Mouse (Mus musculus): ENCODE measurements at regions not wholly inside any gene's neighbourhood (a gene's known extent, or its start where the extent isn't known, plus 50 kb on each side); places are given as distances from the start of the nearest gene placed in this dataset.

- TF ChIP-seq POLR2A (IDR thresholded peaks at IDR 0.05; ENCODE audit: extremely low read depth, insufficient read depth, low read length) (no peak), CTCF (IDR thresholded peaks at IDR 0.05; ENCODE audit: extremely low read depth, insufficient read depth, low read length) (no peak)
Measured at GRCm38 (mm10) chr6:53147478-53147877, 79.0 kb upstream of the Jazf1 start.
